Mouse (Mus musculus) limb, embryonic 15.5 days (tissue): ENCODE measurements at regions not wholly inside any gene's neighbourhood (a gene's known extent, or its start where the extent isn't known, plus 50 kb on each side); places are given as distances from the start of the nearest gene placed in this dataset.
A peak's percentile ranks its signal among the peaks of the same experiment; 100 is the strongest.

Experiments
- ATAC-seq: fragments of 200-750 bp; cut with Nextera tagmentation; 2 replicates; pipeline ENCODE4 v1.8.0; 2017; ENCODE audit warnings: low read depth, moderate TSS enrichment; ENCODE audit not compliant: insufficient number of reproducible peaks, low FRiP score, low TSS enrichment
- H3K27ac ChIP-seq: fragments of 300-500 bp; sonication (generic); 2 replicates; pipeline ENCODE4 v1.5.1; 2015; ENCODE audit warnings: moderate library complexity, mild to moderate bottlenecking, inconsistent platforms
- H3K27me3 ChIP-seq: fragments of 300-500 bp; sonication (generic); 2 replicates; pipeline ENCODE4 v1.6.1; 2015; ENCODE audit warnings: inconsistent platforms
- H3K36me3 ChIP-seq: fragments of 300-500 bp; sonication (generic); 2 replicates; pipeline ENCODE4 v1.6.1; 2015; ENCODE audit warnings: inconsistent platforms
- H3K4me1 ChIP-seq: fragments of 300-500 bp; sonication (generic); 2 replicates; pipeline ENCODE4 v1.6.1; 2015; ENCODE audit warnings: inconsistent platforms
- H3K4me2 ChIP-seq: fragments of 300-500 bp; sonication (generic); 2 replicates; pipeline ENCODE4 v1.6.1; 2015; ENCODE audit warnings: mild to moderate bottlenecking, inconsistent platforms
- H3K4me3 ChIP-seq: fragments of 300-500 bp; sonication (generic); 2 replicates; pipeline ENCODE4 v1.5.1; 2015; ENCODE audit warnings: mild to moderate bottlenecking, inconsistent platforms
- H3K9ac ChIP-seq: fragments of 300-500 bp; sonication (generic); 2 replicates; pipeline ENCODE4 v1.6.1; 2015; ENCODE audit warnings: inconsistent platforms
- H3K9me3 ChIP-seq: fragments of 300-500 bp; sonication (generic); 2 replicates; pipeline ENCODE4 v1.6.1; 2016; ENCODE audit warnings: inconsistent platforms
- WGBS: fragments of 180-500 bp; shearing (Covaris S2); methylation state at CpG from one replicate; pipeline ENCODE4 v1.1.7; 2015; 5-methylcytosine and 5-hydroxymethylcytosine counted together

GRCm38 (mm10) chr12:112235841-112236240 is 89.8 kb downstream of the Kif26a start:
- no peak overlapping the region for H3K27ac ChIP-seq
- ATAC-seq, result no peak
- no peak overlapping the region for H3K4me2 ChIP-seq
- 60% methylated on average over 4 of the region's 4 CpGs for WGBS
- H3K9me3 ChIP-seq, result no peaks in the 10 kb centered on the region
- peaks cover 52% of the 10 kb centered on the region for H3K4me1 ChIP-seq
- peaks cover 7% of the 10 kb centered on the region; the same call in 1 of the 2 replicates for H3K27me3 ChIP-seq
- no peaks in the 10 kb centered on the region for H3K36me3 ChIP-seq
- no peak overlapping the region for H3K4me3 ChIP-seq
- H3K9ac ChIP-seq, result no peak overlapping the region

GRCm38 (mm10) chr12:112237061-112237490 is 91.1 kb downstream of the Kif26a start:
- H3K4me2 ChIP-seq, result peak overlapping the region; percentile 39
- H3K27ac ChIP-seq, result peak overlapping the region; percentile 57
- no peaks in the 10 kb centered on the region for H3K36me3 ChIP-seq
- no peak overlapping the region for H3K9ac ChIP-seq
- no peaks in the 10 kb centered on the region for H3K9me3 ChIP-seq
- peaks cover 57% of the 10 kb centered on the region for H3K4me1 ChIP-seq
- 0 out of 2 replicates have a peak, but pooled peaks cover 7% of the 10 kb centered on the region for H3K27me3 ChIP-seq
- no peak overlapping the region for H3K4me3 ChIP-seq
- peak; percentile 69 for ATAC-seq
- 6% methylated on average over 13 of the region's 13 CpGs for WGBS

GRCm38 (mm10) chr12:112238834-112239233 is 92.8 kb downstream of the Kif26a start:
- Histone ChIP-seq H3K9ac (no peak overlapping the region), H3K27me3 (0 out of 2 replicates have a peak, but pooled peaks cover 7% of the 10 kb centered on the region), H3K4me1 (peaks cover 50% of the 10 kb centered on the region), H3K36me3 (no peaks in the 10 kb centered on the region), H3K4me2 (no peak overlapping the region), H3K9me3 (no peaks in the 10 kb centered on the region), H3K27ac (no peak overlapping the region), H3K4me3 (no peak overlapping the region)
- no peak for ATAC-seq
- 30% methylated on average over 7 of the region's 7 CpGs for WGBS

- no peak for ATAC-seq
- 16% methylated on average over 3 of the region's 3 CpGs for WGBS
- Histone ChIP-seq H3K27ac (no peak overlapping the region), H3K36me3 (no peaks in the 10 kb centered on the region), H3K4me2 (no peak overlapping the region), H3K9ac (no peak overlapping the region), H3K4me3 (no peak overlapping the region), H3K9me3 (no peaks in the 10 kb centered on the region), H3K4me1 (peaks cover 41% of the 10 kb centered on the region), H3K27me3 (peaks cover 9% of the 10 kb centered on the region; the same call in 1 of the 2 replicates)
Measured at GRCm38 (mm10) chr12:112241740-112242171, 95.7 kb downstream of the Kif26a start.

- Histone ChIP-seq H3K4me1 (peaks cover 27% of the 10 kb centered on the region), H3K27ac (no peak overlapping the region), H3K9me3 (no peaks in the 10 kb centered on the region), H3K9ac (no peak overlapping the region), H3K36me3 (no peaks in the 10 kb centered on the region), H3K4me2 (no peak overlapping the region), H3K27me3 (peaks cover 9% of the 10 kb centered on the region; the same call in 1 of the 2 replicates), H3K4me3 (no peak overlapping the region)
- ATAC-seq, result no peak
- WGBS, result 76% methylated on average over 5 of the region's 5 CpGs
Measured at GRCm38 (mm10) chr12:112243231-112243630, 97.2 kb downstream of the Kif26a start.

GRCm38 (mm10) chr12:112250894-112251293 is 104.9 kb downstream of the Kif26a start:
- Histone ChIP-seq H3K9ac (no peak overlapping the region), H3K4me2 (no peak overlapping the region), H3K27me3 (peaks cover 19% of the 10 kb centered on the region; the same call in 1 of the 2 replicates), H3K4me1 (peaks cover 44% of the 10 kb centered on the region), H3K4me3 (no peak overlapping the region), H3K36me3 (no peaks in the 10 kb centered on the region), H3K27ac (no peak overlapping the region), H3K9me3 (no peaks in the 10 kb centered on the region)
- ATAC-seq, result no peak
- WGBS, result 21% methylated on average over 8 of the region's 8 CpGs

GRCm38 (mm10) chr12:112253461-112253860 is 107.5 kb downstream of the Kif26a start:
- Histone ChIP-seq H3K36me3 (no peaks in the 10 kb centered on the region), H3K9me3 (no peaks in the 10 kb centered on the region), H3K27me3 (peaks cover 19% of the 10 kb centered on the region; the same call in 1 of the 2 replicates), H3K27ac (no peak overlapping the region), H3K9ac (no peak overlapping the region), H3K4me1 (peaks cover 38% of the 10 kb centered on the region), H3K4me2 (no peak overlapping the region), H3K4me3 (no peak overlapping the region)
- 37% methylated on average over 10 of the region's 10 CpGs for WGBS
- ATAC-seq, result peak; percentile 45; the same call in 1 of the 2 replicates

GRCm38 (mm10) chr12:112255223-112255622 is 109.2 kb downstream of the Kif26a start:
- H3K27ac ChIP-seq, result no peak overlapping the region
- no peak for ATAC-seq
- no peak overlapping the region for H3K9ac ChIP-seq
- peaks cover 39% of the 10 kb centered on the region for H3K4me1 ChIP-seq
- H3K4me2 ChIP-seq, result no peak overlapping the region
- H3K27me3 ChIP-seq, result peaks cover 17% of the 10 kb centered on the region; the same call in 1 of the 2 replicates
- H3K36me3 ChIP-seq, result no peaks in the 10 kb centered on the region
- no peaks in the 10 kb centered on the region for H3K9me3 ChIP-seq
- WGBS, result 77% methylated on average over 12 of the region's 12 CpGs
- no peak overlapping the region for H3K4me3 ChIP-seq

GRCm38 (mm10) chr12:112257691-112258090 is 111.7 kb downstream of the Kif26a start:
- Histone ChIP-seq H3K4me3 (no peak overlapping the region), H3K27me3 (peaks cover 9% of the 10 kb centered on the region; the same call in 1 of the 2 replicates), H3K27ac (no peak overlapping the region), H3K9ac (no peak overlapping the region), H3K36me3 (no peaks in the 10 kb centered on the region), H3K9me3 (no peaks in the 10 kb centered on the region), H3K4me2 (no peak overlapping the region), H3K4me1 (peaks cover 16% of the 10 kb centered on the region)
- 60% methylated on average over 11 of the region's 11 CpGs for WGBS
- ATAC-seq, result no peak

GRCm38 (mm10) chr12:112263283-112264056 is 117.5 kb downstream of the Kif26a start:
- no peak overlapping the region for H3K4me3 ChIP-seq
- H3K4me2 ChIP-seq, result no peak overlapping the region
- peaks cover 33% of the 10 kb centered on the region for H3K4me1 ChIP-seq
- H3K27ac ChIP-seq, result no peak overlapping the region
- H3K9ac ChIP-seq, result no peak overlapping the region
- H3K36me3 ChIP-seq, result no peaks in the 10 kb centered on the region
- no peaks in the 10 kb centered on the region for H3K9me3 ChIP-seq
- 76% methylated on average over 14 of the region's 14 CpGs for WGBS
- ATAC-seq, result no peak; the same call in 1 of the 2 replicates
- peaks cover 17% of the 10 kb centered on the region for H3K27me3 ChIP-seq

GRCm38 (mm10) chr12:112264201-112264600 is 118.2 kb downstream of the Kif26a start:
- ATAC-seq, result no peak
- no peak overlapping the region for H3K4me3 ChIP-seq
- peaks cover 33% of the 10 kb centered on the region for H3K4me1 ChIP-seq
- peaks cover 17% of the 10 kb centered on the region for H3K27me3 ChIP-seq
- 51% methylated on average over 7 of the region's 7 CpGs for WGBS
- H3K9me3 ChIP-seq, result no peaks in the 10 kb centered on the region
- no peak overlapping the region for H3K27ac ChIP-seq
- H3K9ac ChIP-seq, result no peak overlapping the region
- H3K4me2 ChIP-seq, result no peak overlapping the region
- no peaks in the 10 kb centered on the region for H3K36me3 ChIP-seq

- H3K4me2 ChIP-seq, result no peak overlapping the region
- H3K36me3 ChIP-seq, result no peaks in the 10 kb centered on the region
- peaks cover 14% of the 10 kb centered on the region for H3K27me3 ChIP-seq
- H3K4me1 ChIP-seq, result peaks cover 30% of the 10 kb centered on the region
- 27% methylated on average over 10 of the region's 10 CpGs for WGBS
- H3K27ac ChIP-seq, result peak overlapping the region; percentile 0; the same call in 1 of the 2 replicates
- no peak overlapping the region for H3K4me3 ChIP-seq
- H3K9ac ChIP-seq, result no peak overlapping the region
- peak; percentile 64 for ATAC-seq
- no peaks in the 10 kb centered on the region for H3K9me3 ChIP-seq
Measured at GRCm38 (mm10) chr12:112265289-112265969, 119.4 kb downstream of the Kif26a start.
